Mouse (Mus musculus) embryonic stem cell, embryonic (primary cell): ENCODE measurements at regions not wholly inside any gene's neighbourhood (a gene's known extent, or its start where the extent isn't known, plus 50 kb on each side); places are given as distances from the start of the nearest gene placed in this dataset.

Experiments used
- CTCF ChIA-PET, 4 experiments: fragments of 300-600 bp in 2 of 4; fragments of 350-600 bp in 2 of 4; sonication (Branson Sonifier 250); formaldehyde crosslinking; loops; one replicate each; lab custom pipeline; 2022; ENCODE audit warnings: inconsistent platforms in 2 of 4; lab: Charles Lee
- POLR2A ChIA-PET, 4 experiments: fragments of 300-600 bp in 2 of 4; fragments of 350-600 bp in 2 of 4; sonication (Branson Sonifier 250); formaldehyde crosslinking; loops; one replicate each; lab custom pipeline; 2022; ENCODE audit warnings: antibody characterized with exemption in 4 of 4, inconsistent platforms in 1 of 4; lab: Charles Lee

DNA sequence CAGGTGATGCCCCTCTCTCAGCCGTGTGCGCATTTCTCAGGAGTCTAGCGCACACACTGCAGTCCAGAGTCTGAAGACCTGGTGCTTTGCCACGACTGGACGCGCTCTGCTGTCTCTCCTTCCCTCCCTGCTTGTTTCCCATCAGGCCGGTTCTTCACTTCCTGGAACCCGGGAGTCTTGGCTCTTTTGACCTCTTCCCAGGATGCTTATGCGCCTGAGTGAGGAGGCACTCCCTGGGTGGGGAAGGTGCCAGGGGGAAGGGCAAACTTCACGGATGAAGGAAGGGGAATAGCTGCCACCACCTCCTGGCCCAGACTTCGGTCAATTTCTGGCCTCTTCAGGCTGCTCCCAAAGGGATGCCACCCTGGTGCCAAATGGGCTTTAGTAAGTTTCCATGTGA is 86.4 kb upstream of the Max start:
- CTCF ChIA-PET: no interaction called here
- POLR2A ChIA-PET: interaction anchor here in 1 of 4 experiments (1.3 kb wide), 1 partner anchor 8 kb away, joined by 4 read pairs; no protein-coding TSS in a partner anchor

GRCm38 (mm10) chr12:77047273-77047672 is 85.3 kb upstream of the Max start:
- ChIA-PET POLR2A (interaction anchor here in 2 of 4 experiments (0.5 to 1.3 kb wide), 2 partner anchors 10 to 19 kb away, joined by 3 to 4 read pairs; no protein-coding TSS in a partner anchor), CTCF (no interaction called here)

DNA sequence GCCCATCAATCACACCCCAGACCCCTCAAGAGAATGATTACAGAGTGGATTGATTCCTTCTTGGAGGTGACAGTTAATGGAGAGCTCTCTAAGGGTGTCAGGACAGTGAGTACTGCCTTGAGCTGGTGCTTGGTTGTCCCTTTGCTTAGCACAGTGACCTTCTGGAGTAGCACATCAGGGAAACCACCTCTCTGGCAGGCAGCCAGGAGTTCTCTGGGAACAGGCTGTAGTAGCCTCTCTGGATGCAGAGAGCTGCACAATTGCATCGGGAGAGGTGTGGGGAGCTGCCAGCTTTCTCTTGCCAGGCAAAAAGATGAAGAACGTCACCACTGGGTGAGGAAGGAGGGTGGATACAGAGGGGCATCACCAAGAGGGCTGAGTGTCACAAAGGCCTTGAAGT is 84.0 kb upstream of the Max start:
- CTCF ChIA-PET: interaction anchor here in 1 of 4 experiments (0.6 kb wide), 1 partner anchor 25 kb away, joined by 3 read pairs; no protein-coding TSS in a partner anchor

GRCm38 (mm10) chr12:77045356-77045755 is 83.4 kb upstream of the Max start:
- CTCF ChIA-PET: no interaction called here
- POLR2A ChIA-PET: interaction anchor here in 2 of 4 experiments (1.1 to 1.2 kb wide), 2 partner anchors 11 to 83 kb away, joined by 3 read pairs; partner anchors contain the start of gene Max (in 1 of the 2)

More for the DNA sequence above, 84.0 kb upstream of the Max start:
- POLR2A ChIA-PET: interaction anchor here in 1 of 4 experiments (1.1 kb wide), 1 partner anchor 11 kb away, joined by 3 read pairs; no protein-coding TSS in a partner anchor

GRCm38 (mm10) chr12:77042356-77042755 is 80.4 kb upstream of the Max start:
- ChIA-PET CTCF (interaction anchor here in 2 of 4 experiments (0.6 to 1.9 kb wide), 3 partner anchors 10 to 22 kb away, joined by 4 to 8 read pairs (median 6); no protein-coding TSS in a partner anchor), POLR2A (interaction anchor here in 2 of 4 experiments (1.4 kb wide), 2 partner anchors 11 to 15 kb away, joined by 3 read pairs; no protein-coding TSS in a partner anchor)

GRCm38 (mm10) chr12:77041141-77041540 is 79.1 kb upstream of the Max start:
- ChIA-PET CTCF (interaction anchor here in 3 of 4 experiments (0.6 to 1.9 kb wide), 3 partner anchors 12 to 200 kb away, joined by 4 to 8 read pairs (median 4); no protein-coding TSS in a partner anchor), POLR2A (interaction anchor here in 2 of 4 experiments (1.0 to 1.4 kb wide), 2 partner anchors 11 to 12 kb away, joined by 3 read pairs; no protein-coding TSS in a partner anchor)

- CTCF ChIA-PET: interaction anchor here (0.5 to 2.6 kb wide), 20 partner anchors 9 to 742 kb away, joined by 3 to 13 read pairs (median 4); partner anchors contain the start of genes Fut8 (in 1 of the 4) and Max (in 1 of the 4)
- POLR2A ChIA-PET: interaction anchor here in 3 of 4 experiments (0.5 to 1.3 kb wide), 6 partner anchors 10 to 201 kb away, joined by 3 to 5 read pairs (median 3); partner anchors contain the start of gene Fut8 (in 1 of the 3)
Measured at GRCm38 (mm10) chr12:77039953-77040305, 77.9 kb upstream of the Max start.

- POLR2A ChIA-PET: interaction anchor here in 3 of 4 experiments (0.5 to 1.3 kb wide), 7 partner anchors 9 to 202 kb away, joined by 3 to 5 read pairs (median 3); partner anchors contain the start of gene Fut8 (in 1 of the 3)
- CTCF ChIA-PET: interaction anchor here (0.6 to 2.6 kb wide), 21 partner anchors 9 to 742 kb away, joined by 3 to 13 read pairs (median 4); partner anchors contain the start of genes Fut8 (in 1 of the 4) and Max (in 1 of the 4)
Measured at GRCm38 (mm10) chr12:77039295-77039952, 77.4 kb upstream of the Max start.

DNA sequence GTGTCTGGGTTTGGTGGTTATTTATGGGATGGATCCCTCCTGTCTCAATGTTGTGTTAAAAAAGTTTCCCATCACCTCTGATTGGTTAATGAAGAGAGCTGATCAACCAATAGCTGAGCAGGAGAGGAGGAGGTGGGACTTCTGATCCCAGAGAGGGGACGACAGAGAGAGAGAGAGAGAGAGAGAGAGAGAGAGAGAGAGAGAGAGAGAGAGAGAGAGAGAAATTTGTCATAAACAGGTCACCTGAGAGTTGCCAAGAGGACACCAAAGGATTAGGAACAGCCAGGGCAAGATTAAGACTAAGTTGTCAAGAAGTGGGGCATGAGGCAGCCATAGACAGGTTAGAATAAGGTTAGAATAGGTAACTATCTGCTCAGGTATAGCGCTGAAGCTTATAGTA is 73.7 kb upstream of the Max start:
- ChIA-PET CTCF (interaction anchor here in 2 of 4 experiments (0.6 to 1.2 kb wide), 3 partner anchors 17 to 208 kb away, joined by 3 to 4 read pairs (median 3); no protein-coding TSS in a partner anchor), POLR2A (interaction anchor here in 2 of 4 experiments (0.5 to 0.7 kb wide), 2 partner anchors 184 to 363 kb away, joined by 3 to 11 read pairs; no protein-coding TSS in a partner anchor)

GRCm38 (mm10) chr12:77031448-77031847 is 69.4 kb upstream of the Max start:
- CTCF ChIA-PET: interaction anchor here in 3 of 4 experiments (0.6 to 1.9 kb wide), 7 partner anchors 8 to 846 kb away, joined by 3 to 13 read pairs (median 4); no protein-coding TSS in a partner anchor

GRCm38 (mm10) chr12:77025431-77025879 is 63.5 kb upstream of the Max start:
- ChIA-PET POLR2A (no interaction called here), CTCF (no interaction called here)

More at GRCm38 (mm10) chr12:77031448-77031847, 69.4 kb upstream of the Max start:
- POLR2A ChIA-PET: no interaction called here

- ChIA-PET CTCF (interaction anchor here in 1 of 4 experiments (1.4 kb wide), 1 partner anchor 23 kb away, joined by 4 read pairs; no protein-coding TSS in a partner anchor), POLR2A (interaction anchor here in 1 of 4 experiments (0.7 to 1.4 kb wide), 2 partner anchors 30 to 496 kb away, joined by 3 to 4 read pairs; no protein-coding TSS in a partner anchor)
Measured at GRCm38 (mm10) chr12:77022538-77022937, 60.5 kb upstream of the Max start.

GRCm38 (mm10) chr12:77021881-77022280 is 59.9 kb upstream of the Max start:
- CTCF ChIA-PET: interaction anchor here in 2 of 4 experiments (1.4 to 1.6 kb wide), 2 partner anchors 22 to 31 kb away, joined by 4 read pairs; no protein-coding TSS in a partner anchor
- POLR2A ChIA-PET: interaction anchor here in 1 of 4 experiments (0.5 to 0.7 kb wide), 2 partner anchors 185 to 495 kb away, joined by 3 read pairs; no protein-coding TSS in a partner anchor

DNA sequence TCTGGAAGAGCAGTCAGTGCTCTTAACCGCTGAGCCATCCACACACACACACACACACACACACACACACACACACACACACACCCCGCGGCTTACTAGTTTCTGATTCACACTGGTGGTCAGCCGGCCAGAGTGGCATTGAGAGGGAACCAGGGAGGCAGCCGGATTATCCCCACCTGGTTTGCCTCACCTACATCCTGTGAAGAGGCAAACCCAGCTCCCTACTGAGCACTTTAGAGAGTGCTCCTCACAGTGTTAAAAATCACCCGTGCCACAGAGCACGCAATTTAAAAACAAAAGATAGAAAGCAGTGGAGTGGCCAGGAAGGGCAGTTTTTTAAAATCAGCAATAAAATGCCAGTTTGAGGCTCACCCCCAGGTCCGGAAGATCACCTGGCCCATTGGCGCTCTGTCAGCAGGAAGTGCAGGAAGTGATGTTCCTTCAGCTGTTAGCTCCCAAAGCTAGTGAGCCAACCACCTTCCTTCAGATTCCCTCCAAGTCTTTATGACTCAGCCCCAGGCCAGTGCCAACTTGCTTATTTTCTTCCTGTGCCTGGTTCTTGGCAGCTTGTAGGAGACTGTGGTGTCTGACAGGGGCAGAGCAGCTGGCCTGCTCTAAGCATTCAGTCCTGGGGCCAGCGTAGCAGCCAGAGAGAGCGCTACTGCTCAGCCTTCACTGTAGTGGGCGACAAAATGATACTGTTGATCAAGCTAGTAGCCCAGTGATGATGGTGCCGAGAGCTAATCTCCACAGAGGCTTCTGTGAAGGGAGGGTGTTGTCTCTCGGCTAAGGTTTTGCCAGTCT is 57.9 kb upstream of the Max start:
- ChIA-PET CTCF (interaction anchor here (0.5 to 1.8 kb wide), 12 partner anchors 10 to 648 kb away, joined by 3 to 12 read pairs (median 4); no protein-coding TSS in a partner anchor), POLR2A (interaction anchor here in 3 of 4 experiments (0.6 to 1.6 kb wide), 8 partner anchors 10 to 745 kb away, joined by 3 to 5 read pairs (median 3); no protein-coding TSS in a partner anchor)

DNA sequence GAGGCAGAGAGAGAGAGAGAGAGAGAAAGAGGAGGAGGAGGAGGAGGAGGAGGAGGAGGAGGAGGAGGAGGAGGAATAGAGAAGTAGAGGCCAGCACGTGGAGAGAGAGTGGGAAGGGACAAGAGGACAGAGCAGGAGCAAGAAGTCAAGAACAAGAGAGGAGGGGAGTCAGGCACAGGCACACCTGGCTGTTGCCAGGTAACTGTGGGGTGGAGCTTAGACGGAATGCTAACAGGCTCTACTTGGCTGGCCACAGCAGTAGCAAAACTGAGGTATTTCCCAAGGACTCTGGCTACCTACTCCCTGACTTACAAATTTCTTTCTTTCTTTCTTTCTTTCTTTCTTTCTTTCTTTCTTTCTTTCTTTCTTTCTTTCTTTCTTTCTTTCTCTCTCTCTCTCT is 57.1 kb upstream of the Max start:
- ChIA-PET POLR2A (interaction anchor here (0.7 to 1.6 kb wide), 6 partner anchors 9 to 746 kb away, joined by 3 to 5 read pairs (median 3); no protein-coding TSS in a partner anchor), CTCF (interaction anchor here in 3 of 4 experiments (0.6 to 1.8 kb wide), 4 partner anchors 10 to 649 kb away, joined by 3 to 4 read pairs (median 4); no protein-coding TSS in a partner anchor)

DNA sequence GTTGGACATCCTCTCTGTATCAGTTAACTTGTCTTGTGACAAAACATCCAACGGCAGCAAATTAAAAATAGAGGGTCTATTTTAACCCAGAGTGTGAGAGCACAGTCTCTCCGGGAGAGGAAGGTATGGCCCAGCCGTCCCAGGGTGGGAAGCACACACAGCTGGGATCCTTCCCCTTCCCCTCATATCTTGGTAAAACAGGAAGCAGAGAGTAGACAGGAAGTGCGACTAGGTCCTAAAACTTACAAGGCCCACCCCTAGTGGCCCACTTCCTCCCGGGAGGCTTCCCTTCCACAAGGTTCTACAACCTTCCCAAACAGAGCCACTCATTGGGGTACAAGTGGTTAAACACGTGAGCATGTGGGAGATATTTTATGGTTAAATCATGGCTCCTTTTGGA is 56.4 kb upstream of the Max start:
- CTCF ChIA-PET: no interaction called here

GRCm38 (mm10) chr12:77014908-77015307 is 52.9 kb upstream of the Max start:
- ChIA-PET POLR2A (no interaction called here), CTCF (no interaction called here)

More for the DNA sequence above, 56.4 kb upstream of the Max start:
- POLR2A ChIA-PET: interaction anchor here in 1 of 4 experiments (1.3 kb wide), 1 partner anchor 56 kb away, joined by 3 read pairs; the partner anchor contains the start of gene Max
